Mouse (Mus musculus): ENCODE measurements around the gene Ttll11. TPM values are rescaled to one million over a fixed set of nuclear protein-coding genes. Genes with fewer than 3 reads are reported as not detected.

The Ttll11 gene
- total RNA-seq, 2 experiments from 2014 or later = 2.2 to 2.7 TPM

- no peak for DNase-seq
Observed at GRCm38 (mm10) chr2:35825157-35825556, 154.6 kb downstream of the Ttll11 start.

- DNase-seq = no peak
Observed at GRCm38 (mm10) chr2:35823589-35823988, 156.1 kb downstream of the Ttll11 start.

GRCm38 (mm10) chr2:35818883-35819282 is 160.8 kb downstream of the Ttll11 start:
- DNase-seq = no peak

- peak; percentile 52 for DNase-seq
Observed at GRCm38 (mm10) chr2:35816056-35816661, 163.6 kb downstream of the Ttll11 start.

- no peak for DNase-seq
Observed at GRCm38 (mm10) chr2:35812561-35812933, 167.2 kb downstream of the Ttll11 start.

- no peak for DNase-seq
Observed at GRCm38 (mm10) chr2:35811801-35812560, 167.7 kb downstream of the Ttll11 start.

GRCm38 (mm10) chr2:35810027-35810426 is 169.7 kb downstream of the Ttll11 start:
- DNase-seq = no peak

- DNase-seq = no peak
Observed at GRCm38 (mm10) chr2:35809141-35809540, 170.6 kb downstream of the Ttll11 start.

- no peak for DNase-seq
Observed at GRCm38 (mm10) chr2:35805881-35806280, 173.8 kb downstream of the Ttll11 start.

- no peak for DNase-seq
Observed at GRCm38 (mm10) chr2:35803095-35803494, 176.6 kb downstream of the Ttll11 start.

GRCm38 (mm10) chr2:35801759-35802158 is 178.0 kb downstream of the Ttll11 start:
- DNase-seq = no peak

GRCm38 (mm10) chr2:35799073-35799472 is 180.6 kb downstream of the Ttll11 start:
- DNase-seq = no peak

- no peak for DNase-seq
Observed at GRCm38 (mm10) chr2:35797998-35798397, 181.7 kb downstream of the Ttll11 start.

- no peak for DNase-seq
Observed at GRCm38 (mm10) chr2:35789362-35790326, 190.1 kb downstream of the Ttll11 start.

- no peak for DNase-seq
Observed at GRCm38 (mm10) chr2:35785877-35786276, 193.8 kb downstream of the Ttll11 start.

GRCm38 (mm10) chr2:35783368-35783767 is 196.3 kb downstream of the Ttll11 start:
- DNase-seq = no peak

- DNase-seq = no peak
Observed at GRCm38 (mm10) chr2:35779266-35779665, 200.4 kb downstream of the Ttll11 start.

GRCm38 (mm10) chr2:35776935-35777334 is 202.8 kb downstream of the Ttll11 start:
- DNase-seq = no peak

- peak; percentile 63 for DNase-seq
Observed at GRCm38 (mm10) chr2:35775651-35776055, 204.1 kb downstream of the Ttll11 start.

- no peak for DNase-seq
Observed at GRCm38 (mm10) chr2:35770541-35770940, 209.2 kb downstream of the Ttll11 start.

GRCm38 (mm10) chr2:35769398-35769797 is 210.3 kb downstream of the Ttll11 start:
- no peak for DNase-seq

GRCm38 (mm10) chr2:35768538-35769238 is 211.0 kb downstream of the Ttll11 start:
- DNase-seq = no peak
